16 mouse cellular contexts compared by ENCODE assay signal in genomic region chr13:95696120-95696653, GRCm38 (mm10). TPM values are rescaled to one million over a fixed set of nuclear protein-coding genes. Genes with fewer than 3 reads are reported as not detected.
DNase-seq lines count a peak whose midpoint lies in the region; ATAC-seq lines count a peak whose summit lies in the region.
"Had no signal": no experiment of that assay in that cellular context is flagged by ENCODE, and none has a peak within 500 bp of the region (broad histone marks: within the 10 kb centered on the region; RNA-seq: fewer than 3 reads in every experiment).

No protein-coding gene starts in this region.

- no peak for DNase-seq in hindbrain, embryonic 10.5 days (ENCODE audit: low spot score)
- no peak for DNase-seq in neural tube, embryonic 10.5 days (ENCODE audit: extremely low spot score, low spot score)
- no peak for DNase-seq in cerebellum, adult 11 months
- no peak for DNase-seq in spleen, adult 18-20 months
- DNase-seq: adrenal gland, postnatal 10 days; cerebellum, adult 11-12 months; kidney, adult 18-20 months; kidney, postnatal 10 days; lung, adult 2 months had no signal

- no peaks in the 10 kb centered on the region for H3K9me3 ChIP-seq in hindbrain, embryonic 16.5 days (ENCODE audit: control insufficient read depth, low read length)
- H3K9me3 ChIP-seq in hindbrain, embryonic 10.5 days: no peaks in the 10 kb centered on the region
- H3K9me3 ChIP-seq in neural tube, embryonic 13.5 days: no peaks in the 10 kb centered on the region
- H3K9me3 ChIP-seq in forebrain, embryonic 16.5 days (ENCODE audit: control insufficient read depth, low read length): no peaks in the 10 kb centered on the region
- H3K9me3 ChIP-seq: embryonic facial prominence, embryonic 12.5 days; G1E; midbrain, embryonic 12.5 days had no signal

- H3K27me3 ChIP-seq in hindbrain, embryonic 16.5 days (replicated peaks; ENCODE audit: control insufficient read depth, insufficient read depth, low read length): no peaks in the 10 kb centered on the region
- H3K27me3 ChIP-seq in hindbrain, embryonic 10.5 days (ENCODE audit: insufficient read depth, poor library complexity, severe bottlenecking): no peaks in the 10 kb centered on the region
- no peaks in the 10 kb centered on the region for H3K27me3 ChIP-seq in neural tube, embryonic 13.5 days
- H3K27me3 ChIP-seq in forebrain, embryonic 16.5 days (replicated peaks; ENCODE audit: control insufficient read depth, insufficient read depth, low read length): no peaks in the 10 kb centered on the region
- H3K27me3 ChIP-seq: embryonic facial prominence, embryonic 12.5 days; midbrain, embryonic 12.5 days had no signal

- H3K4me2 ChIP-seq in hindbrain, embryonic 16.5 days (ENCODE audit: low read length): no peak overlapping the region
- no peak overlapping the region for H3K4me2 ChIP-seq in neural tube, embryonic 13.5 days
- no peak overlapping the region for H3K4me2 ChIP-seq in forebrain, embryonic 16.5 days (ENCODE audit: low read length)
- H3K4me2 ChIP-seq: embryonic facial prominence, embryonic 12.5 days; midbrain, embryonic 12.5 days had no signal

- WGBS in hindbrain, embryonic 16.5 days: 78% methylated on average over 9 of the region's 9 CpGs
- WGBS in hindbrain, embryonic 10.5 days: 93% methylated on average over 9 of the region's 9 CpGs
- 72% methylated on average over 9 of the region's 9 CpGs for WGBS in neural tube, embryonic 13.5 days
- WGBS in forebrain, embryonic 16.5 days: 56% methylated on average over 9 of the region's 9 CpGs

- H3K36me3 ChIP-seq in hindbrain, embryonic 16.5 days (ENCODE audit: control insufficient read depth, insufficient read depth, low read length): no peaks in the 10 kb centered on the region
- peaks cover 6% of the 10 kb centered on the region; the same call in 1 of the 2 replicates for H3K36me3 ChIP-seq in hindbrain, embryonic 10.5 days
- H3K36me3 ChIP-seq in neural tube, embryonic 13.5 days: no peaks in the 10 kb centered on the region
- H3K36me3 ChIP-seq in forebrain, embryonic 16.5 days (ENCODE audit: control insufficient read depth, insufficient read depth): no peaks in the 10 kb centered on the region
- H3K36me3 ChIP-seq: embryonic facial prominence, embryonic 12.5 days had no signal

- no peak overlapping the region for H3K9ac ChIP-seq in hindbrain, embryonic 16.5 days (ENCODE audit: low read depth, low read length)
- H3K9ac ChIP-seq in neural tube, embryonic 13.5 days: no peak overlapping the region
- no peak overlapping the region for H3K9ac ChIP-seq in forebrain, embryonic 16.5 days (replicated peaks; ENCODE audit: low read depth, low read length)
- H3K9ac ChIP-seq: embryonic facial prominence, embryonic 12.5 days; midbrain, embryonic 12.5 days had no signal

- ATAC-seq in hindbrain, embryonic 16.5 days: peak; percentile 34; the same call in 1 of the 2 replicates
- peak; percentile 50 for ATAC-seq in neural tube, embryonic 13.5 days (ENCODE audit: low read depth)
- peak; percentile 33 for ATAC-seq in forebrain, embryonic 16.5 days
- ATAC-seq in activated CD4-positive, CD25-positive, alpha-beta regulatory T cell, adult 4 months: no peak

- H3K27ac ChIP-seq in hindbrain, embryonic 16.5 days (ENCODE audit: low read depth, low read length): no peak overlapping the region
- no peak overlapping the region for H3K27ac ChIP-seq in hindbrain, embryonic 10.5 days
- peak overlapping the region; percentile 6; the same call in 1 of the 2 replicates for H3K27ac ChIP-seq in neural tube, embryonic 13.5 days (replicated peaks)
- no peak overlapping the region for H3K27ac ChIP-seq in forebrain, embryonic 16.5 days (ENCODE audit: low read length)
- H3K27ac ChIP-seq: embryonic facial prominence, embryonic 12.5 days; midbrain, embryonic 12.5 days had no signal

- H3K4me1 ChIP-seq in hindbrain, embryonic 16.5 days (ENCODE audit: control insufficient read depth, insufficient read depth, low read depth, low read length): no peaks in the 10 kb centered on the region
- H3K4me1 ChIP-seq in hindbrain, embryonic 10.5 days (replicated peaks): no peaks in the 10 kb centered on the region
- peaks cover 24% of the 10 kb centered on the region; the same call in 1 of the 2 replicates for H3K4me1 ChIP-seq in neural tube, embryonic 13.5 days (replicated peaks)
- H3K4me1 ChIP-seq in forebrain, embryonic 16.5 days (replicated peaks; ENCODE audit: control insufficient read depth, insufficient read depth, low read length): peaks cover 6% of the 10 kb centered on the region; the same call in 1 of the 2 replicates

- H3K4me3 ChIP-seq in hindbrain, embryonic 16.5 days (ENCODE audit: low read length): no peak overlapping the region
- no peak overlapping the region for H3K4me3 ChIP-seq in hindbrain, embryonic 10.5 days
- no peak overlapping the region for H3K4me3 ChIP-seq in neural tube, embryonic 13.5 days
- no peak overlapping the region for H3K4me3 ChIP-seq in forebrain, embryonic 16.5 days (replicated peaks; ENCODE audit: low read length)
- H3K4me3 ChIP-seq: embryonic facial prominence, embryonic 12.5 days; midbrain, embryonic 12.5 days had no signal

RNA-seq across cellular contexts. Expression of gene F2rl2, which starts 0.5 kb away (rescaled TPM):
- 0.89 TPM in 2 replicates for polyA plus RNA-seq in hindbrain, embryonic 16.5 days (2015; fragmentation: Nextera tagmentation; extraction: Ambion mirVana)
- polyA plus RNA-seq in hindbrain, embryonic 10.5 days (2016; fragmentation: Nextera tagmentation; extraction: Ambion mirVana): 1.7 and 1.8 TPM in 2 replicates
- 1.2 TPM in 2 replicates for polyA plus RNA-seq in neural tube, embryonic 13.5 days (2015; fragmentation: Nextera tagmentation; extraction: Ambion mirVana)
- 0.24 and 0.35 TPM in 2 replicates for polyA plus RNA-seq in forebrain, embryonic 16.5 days (2015; fragmentation: Nextera tagmentation; extraction: Ambion mirVana)
- 1 to 10 TPM; 8.3 to 9.3 TPM for polyA plus RNA-seq in activated CD4-positive, CD25-positive, alpha-beta regulatory T cell, adult 4 months (2017; shearing (Covaris generic))
- polyA plus RNA-seq: G1E had no signal
